Mouse (Mus musculus) liver, embryonic 16.5 days (tissue): ENCODE results near the gene Brsk1. TPM values are rescaled to one million over a fixed set of nuclear protein-coding genes. Genes with fewer than 3 reads are reported as not detected.
A peak's percentile ranks its signal among the peaks of the same experiment; 100 is the strongest.

Experiments
- ATAC-seq: fragments of 200-750 bp; cut with Nextera tagmentation; 2 replicates; pipeline ENCODE4 v1.8.0; 2017; ENCODE audit warnings: low read depth, mild to moderate bottlenecking, moderate number of reproducible peaks, moderate library complexity
- H3K27ac ChIP-seq: fragments of 300-500 bp; sonication (generic); 2 replicates; pipeline ENCODE4 v1.5.1; 2014; ENCODE audit warnings: mild to moderate bottlenecking, low read length
- H3K27me3 ChIP-seq: fragments of 300-500 bp; sonication (generic); 2 replicates; pipeline ENCODE4 v1.6.1; 2014; ENCODE audit warnings: low read depth, low read length, mixed read lengths; ENCODE audit not compliant: control insufficient read depth, insufficient read depth
- H3K36me3 ChIP-seq: fragments of 300-500 bp; sonication (generic); 2 replicates; pipeline ENCODE4 v1.6.1; 2014; ENCODE audit warnings: mild to moderate bottlenecking; ENCODE audit not compliant: control insufficient read depth, insufficient read depth
- H3K4me1 ChIP-seq: fragments of 300-500 bp; sonication (generic); 2 replicates; pipeline ENCODE4 v1.6.1; 2014; ENCODE audit warnings: low read depth, low read length, mixed read lengths; ENCODE audit not compliant: control insufficient read depth
- H3K4me2 ChIP-seq: fragments of 300-500 bp; sonication (generic); 2 replicates; pipeline ENCODE4 v1.6.1; 2014; ENCODE audit warnings: low read depth, low read length, mixed read lengths
- H3K4me3 ChIP-seq: fragments of 300-500 bp; sonication (generic); 2 replicates; pipeline ENCODE4 v1.5.1; 2014; ENCODE audit warnings: low read depth, mild to moderate bottlenecking, low read length
- H3K9ac ChIP-seq: fragments of 300-500 bp; sonication (generic); 2 replicates; pipeline ENCODE4 v1.6.1; 2014; ENCODE audit warnings: low read depth, low read length
- H3K9me3 ChIP-seq: fragments of 300-500 bp; sonication (generic); replicated peaks from 2 replicates; pipeline ENCODE4 v1.6.1; 2016; ENCODE audit warnings: low read length; ENCODE audit not compliant: control insufficient read depth
- WGBS: fragments of 180-500 bp; shearing (Covaris S2); extraction: QIAGEN DNeasy Blood & Tissue Kit; methylation state at CpG from one replicate; pipeline ENCODE4 v1.1.7; 2014; ENCODE audit not compliant: insufficient replicate concordance; 5-methylcytosine and 5-hydroxymethylcytosine counted together
- polyA plus RNA-seq: library from polyadenylated mRNA; unstranded; fragments of >200 nt; fragmentation: Nextera tagmentation; extraction: Ambion mirVana; gene quantifications from 2 replicates; pipeline ENCODE4 v1.2.1, GENCODE M21; 2015

Gene Brsk1
- polyA plus RNA-seq, 1 experiment from 2014 or later, result 0.14 TPM

- Histone ChIP-seq H3K9ac (peak within 1 kb of the TSS; percentile 98), H3K27me3 (no peaks in the 10 kb centered on the region), H3K36me3 (no peaks in the 10 kb centered on the region), H3K4me1 (peaks cover 51% of the 10 kb centered on the region), H3K27ac (peak within 1 kb of the TSS; percentile 91), H3K4me3 (peak within 1 kb of the TSS; percentile 98), H3K9me3 (no peaks in the 10 kb centered on the region), H3K4me2 (peak within 1 kb of the TSS; percentile 94)
- peak; percentile 96 for ATAC-seq
- WGBS, result under 1% methylated on average over 54 of the region's 54 CpGs
Measured at GRCm38 (mm10) chr7:4658912-4659551, 31.4 kb upstream of the Brsk1 start, which contains the start of gene Ppp6r1. Ppp6r1 (minus strand) TSS chr7:4659019.

GRCm38 (mm10) chr7:4659911-4660443 lies 30.4 kb upstream of the Brsk1 start:
- Histone ChIP-seq H3K4me2 (peak overlapping the region; percentile 94), H3K36me3 (no peaks in the 10 kb centered on the region), H3K27me3 (no peaks in the 10 kb centered on the region), H3K27ac (peak overlapping the region; percentile 76), H3K9me3 (no peaks in the 10 kb centered on the region), H3K9ac (peak overlapping the region; percentile 98), H3K4me1 (peaks cover 43% of the 10 kb centered on the region), H3K4me3 (peak overlapping the region; percentile 98)
- 58% methylated on average over 3 of the region's 3 CpGs for WGBS
- ATAC-seq, result no peak

GRCm38 (mm10) chr7:4663179-4663578 lies 27.2 kb upstream of the Brsk1 start:
- no peak overlapping the region for H3K4me2 ChIP-seq
- no peaks in the 10 kb centered on the region for H3K27me3 ChIP-seq
- H3K4me1 ChIP-seq, result peaks cover 15% of the 10 kb centered on the region
- H3K9ac ChIP-seq, result 0 out of 2 replicates have a peak overlapping the region, but pooled peaks have one; percentile 1
- 58% methylated on average over 8 of the region's 8 CpGs for WGBS
- ATAC-seq, result no peak
- no peaks in the 10 kb centered on the region for H3K9me3 ChIP-seq
- peaks cover 6% of the 10 kb centered on the region for H3K36me3 ChIP-seq
- H3K27ac ChIP-seq, result no peak overlapping the region
- H3K4me3 ChIP-seq, result no peak overlapping the region

- 68% methylated on average over 2 of the region's 2 CpGs for WGBS
- peaks cover 15% of the 10 kb centered on the region for H3K4me1 ChIP-seq
- no peak overlapping the region for H3K4me3 ChIP-seq
- H3K36me3 ChIP-seq, result peaks cover 8% of the 10 kb centered on the region
- H3K4me2 ChIP-seq, result no peak overlapping the region
- H3K9me3 ChIP-seq, result no peaks in the 10 kb centered on the region
- no peak for ATAC-seq
- no peak overlapping the region for H3K27ac ChIP-seq
- H3K27me3 ChIP-seq, result no peaks in the 10 kb centered on the region
- H3K9ac ChIP-seq, result no peak overlapping the region
Measured at GRCm38 (mm10) chr7:4663742-4664141, 26.7 kb upstream of the Brsk1 start.

- peaks cover 8% of the 10 kb centered on the region for H3K36me3 ChIP-seq
- no peaks in the 10 kb centered on the region for H3K9me3 ChIP-seq
- 88% methylated on average over 5 of the region's 5 CpGs for WGBS
- H3K27me3 ChIP-seq, result no peaks in the 10 kb centered on the region
- peaks cover 28% of the 10 kb centered on the region for H3K4me1 ChIP-seq
- no peak for ATAC-seq
- no peak overlapping the region for H3K4me2 ChIP-seq
- no peak overlapping the region for H3K9ac ChIP-seq
- H3K4me3 ChIP-seq, result no peak overlapping the region
- no peak overlapping the region for H3K27ac ChIP-seq
Measured at GRCm38 (mm10) chr7:4666871-4667270, 23.5 kb upstream of the Brsk1 start.

- no peak overlapping the region for H3K4me3 ChIP-seq
- H3K27me3 ChIP-seq, result no peaks in the 10 kb centered on the region
- no peaks in the 10 kb centered on the region for H3K9me3 ChIP-seq
- H3K4me2 ChIP-seq, result no peak overlapping the region
- H3K36me3 ChIP-seq, result peaks cover 8% of the 10 kb centered on the region
- no peak for ATAC-seq
- WGBS, result 86% methylated on average over 8 of the region's 8 CpGs
- peaks cover 30% of the 10 kb centered on the region for H3K4me1 ChIP-seq
- H3K9ac ChIP-seq, result no peak overlapping the region
- H3K27ac ChIP-seq, result no peak overlapping the region
Measured at GRCm38 (mm10) chr7:4668506-4668905, 21.9 kb upstream of the Brsk1 start.

GRCm38 (mm10) chr7:4669156-4669555 lies 21.2 kb upstream of the Brsk1 start:
- H3K4me1 ChIP-seq, result peaks cover 28% of the 10 kb centered on the region
- H3K4me2 ChIP-seq, result no peak overlapping the region
- no peaks in the 10 kb centered on the region for H3K9me3 ChIP-seq
- H3K27ac ChIP-seq, result no peak overlapping the region
- no peak overlapping the region for H3K9ac ChIP-seq
- 89% methylated on average over 9 of the region's 9 CpGs for WGBS
- peaks cover 8% of the 10 kb centered on the region for H3K36me3 ChIP-seq
- H3K27me3 ChIP-seq, result no peaks in the 10 kb centered on the region
- ATAC-seq, result no peak
- no peak overlapping the region for H3K4me3 ChIP-seq

- H3K9me3 ChIP-seq, result no peaks in the 10 kb centered on the region
- no peaks in the 10 kb centered on the region for H3K27me3 ChIP-seq
- H3K27ac ChIP-seq, result peak overlapping the region; percentile 88
- H3K36me3 ChIP-seq, result peaks cover 8% of the 10 kb centered on the region
- H3K4me3 ChIP-seq, result no peak overlapping the region
- 32% methylated on average over 8 of the region's 8 CpGs for WGBS
- peak overlapping the region; percentile 51 for H3K4me2 ChIP-seq
- ATAC-seq, result peak; percentile 98
- H3K9ac ChIP-seq, result peak overlapping the region; percentile 46
- peaks cover 32% of the 10 kb centered on the region for H3K4me1 ChIP-seq
Measured at GRCm38 (mm10) chr7:4670655-4671255, 19.6 kb upstream of the Brsk1 start.

- 74% methylated on average over 4 of the region's 4 CpGs for WGBS
- no peaks in the 10 kb centered on the region for H3K9me3 ChIP-seq
- no peaks in the 10 kb centered on the region for H3K27me3 ChIP-seq
- H3K4me3 ChIP-seq, result no peak overlapping the region
- peak overlapping the region; percentile 88 for H3K27ac ChIP-seq
- no peak for ATAC-seq
- no peak overlapping the region for H3K4me2 ChIP-seq
- 0 out of 2 replicates have a peak overlapping the region, but pooled peaks have one; percentile 16 for H3K9ac ChIP-seq
- H3K36me3 ChIP-seq, result peaks cover 5% of the 10 kb centered on the region
- peaks cover 34% of the 10 kb centered on the region for H3K4me1 ChIP-seq
Measured at GRCm38 (mm10) chr7:4671956-4672355, 18.4 kb upstream of the Brsk1 start.
